Mouse (Mus musculus) megakaryocyte-erythroid progenitor cell, adult 5-6 weeks (primary cell): ENCODE measurements around the gene Nos3. TPM values are rescaled to one million over a fixed set of nuclear protein-coding genes. Genes with fewer than 3 reads are reported as not detected.

Experiments
- ATAC-seq: replicated peaks from 2 replicates; pipeline ENCODE4 v1.8.0; 2016; ENCODE audit warnings: mild to moderate bottlenecking, inconsistent platforms; ENCODE audit not compliant: severe bottlenecking, poor library complexity, low FRiP score, low TSS enrichment
- total RNA-seq, 2 experiments: library from RNA; stranded (forward) in 1 of 2; stranded (reverse) in 1 of 2; fragments of 200-1000, 215-1000 nt in 1 of 2; fragments of >200 nt in 1 of 2; fragmentation: Nextera tagmentation in 1 of 2; gene quantifications; 2 replicates each; pipeline ENCODE4 v1.2.3; 2014 to 2017

The Nos3 gene
- total RNA-seq, 2 experiments from 2014 or later, result 0.23 TPM; not detected in 1

GRCm38 (mm10) chr5:24343379-24343778, 21.2 kb upstream of the Nos3 start:
- ATAC-seq, result peak; percentile 16; the same call in 1 of the 2 replicates

- ATAC-seq, result peak; percentile 66
Measured at GRCm38 (mm10) chr5:24343977-24344436, 20.6 kb upstream of the Nos3 start.

- 0 out of 2 replicates have a peak, but pooled peaks have one; percentile 4 for ATAC-seq
Measured at GRCm38 (mm10) chr5:24344477-24345051, 20.0 kb upstream of the Nos3 start.

GRCm38 (mm10) chr5:24346313-24346712, 18.3 kb upstream of the Nos3 start:
- ATAC-seq, result peak; percentile 48

- no peak for ATAC-seq
Measured at GRCm38 (mm10) chr5:24347186-24347875, 17.3 kb upstream of the Nos3 start.

- ATAC-seq, result peak; percentile 58
Measured at GRCm38 (mm10) chr5:24348128-24348527, 16.5 kb upstream of the Nos3 start.

- ATAC-seq, result no peak
Measured at GRCm38 (mm10) chr5:24348546-24348945, 16.1 kb upstream of the Nos3 start.

GRCm38 (mm10) chr5:24350073-24350472, 14.5 kb upstream of the Nos3 start:
- no peak for ATAC-seq

GRCm38 (mm10) chr5:24350531-24351250, 13.9 kb upstream of the Nos3 start:
- no peak for ATAC-seq

GRCm38 (mm10) chr5:24351278-24351677, 13.3 kb upstream of the Nos3 start, which contains the start of gene Kcnh2:
Kcnh2 (minus strand) TSS chr5:24351604.
- no peak for ATAC-seq

GRCm38 (mm10) chr5:24351701-24352171, 12.9 kb upstream of the Nos3 start:
- peak; percentile 50 for ATAC-seq

GRCm38 (mm10) chr5:24352251-24352859, 12.3 kb upstream of the Nos3 start:
- no peak for ATAC-seq

- no peak for ATAC-seq
Measured at GRCm38 (mm10) chr5:24353327-24353726, 11.3 kb upstream of the Nos3 start.

GRCm38 (mm10) chr5:24356764-24357163, 7.8 kb upstream of the Nos3 start:
- ATAC-seq, result no peak

GRCm38 (mm10) chr5:24357461-24357860, 7.1 kb upstream of the Nos3 start:
- peak; percentile 89 for ATAC-seq

- ATAC-seq, result peak; percentile 76
Measured at GRCm38 (mm10) chr5:24360792-24361454, 3.7 kb upstream of the Nos3 start.

GRCm38 (mm10) chr5:24363467-24363866, 1.1 kb upstream of the Nos3 start:
- ATAC-seq, result no peak

GRCm38 (mm10) chr5:24364061-24364460, 549 bp upstream of the Nos3 start:
- no peak for ATAC-seq

- ATAC-seq, result no peak
Measured at GRCm38 (mm10) chr5:24364963-24365362, 353 bp downstream of the Nos3 start.
